ENCODE assay signal across 22 mouse cellular contexts in the genomic region with DNA sequence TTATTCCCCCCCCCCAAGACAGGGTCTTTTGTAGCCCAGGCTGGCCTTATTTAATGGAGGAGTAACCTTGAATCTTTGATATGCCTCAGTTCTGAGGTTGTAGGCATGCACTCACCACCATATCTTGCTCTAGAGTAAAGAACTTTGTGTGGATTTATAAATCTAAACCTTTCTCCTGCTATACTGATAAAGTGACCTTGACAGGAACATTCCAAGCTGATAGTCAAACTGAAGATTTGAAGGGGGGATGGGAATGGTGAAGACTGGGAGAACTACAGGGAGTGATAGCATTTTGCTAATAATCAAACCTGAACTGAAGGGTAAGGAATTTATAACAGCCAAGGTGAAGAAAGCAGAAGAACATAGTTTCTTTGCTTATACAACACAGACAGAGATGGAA. TPM values are rescaled to one million over a fixed set of nuclear protein-coding genes. Genes with fewer than 3 reads are reported as not detected.
A peak's percentile ranks its signal among the peaks of the same experiment; 100 is the strongest.
DNase-seq lines count a peak whose midpoint lies in the region; ATAC-seq and TF ChIP-seq lines count a peak whose summit lies in the region.
"Had no signal": no experiment of that assay in that cellular context is flagged by ENCODE, and none has a peak within 500 bp of the region (broad histone marks: within the 10 kb centered on the region; RNA-seq: fewer than 3 reads in every experiment).

No protein-coding gene starts in this region.

- no peak for DNase-seq in stomach, postnatal 0 days (ENCODE audit: low spot score)
- no peak for DNase-seq in intestine, embryonic 14.5 days (ENCODE audit: low spot score)
- DNase-seq in yolk sac, embryonic 10.5 days (ENCODE audit: low spot score): peak; percentile 32
- DNase-seq in kidney, postnatal 36 days: no peak
- no peak for DNase-seq in gastrocnemius, postnatal 14 days
- DNase-seq in spleen, postnatal 4 days (ENCODE audit: low spot score in 2 of 2): no peak
- DNase-seq: adrenal gland, adult 8-10 months; adrenal gland, postnatal 14 days; adrenal gland, postnatal 36 days; cerebellum, adult 11-12 months; cerebellum, adult 2 months; cerebellum, adult 9-10 months; cerebellum, postnatal 10 days; cerebellum, postnatal 25 days had no signal

- no peak for TF ChIP-seq CTCF in stomach, postnatal 0 days (IDR thresholded peaks at IDR 0.05; ENCODE audit: low read depth)

- intact Hi-C loops in gastrocnemius, postnatal 14 days (cut with DNase I; ENCODE audit: low total_unique reads): no loop called here

- no peaks in the 10 kb centered on the region for H3K27me3 ChIP-seq in stomach, embryonic 14.5 days (ENCODE audit: control insufficient read depth, insufficient read depth, low read length)
- H3K27me3 ChIP-seq in stomach, postnatal 0 days (ENCODE audit: control insufficient read depth, insufficient read depth, low read length): no peaks in the 10 kb centered on the region
- H3K27me3 ChIP-seq in intestine, embryonic 14.5 days (replicated peaks; ENCODE audit: control insufficient read depth, insufficient read depth, low read length): no peaks in the 10 kb centered on the region
- H3K27me3 ChIP-seq in intestine, embryonic 16.5 days (replicated peaks; ENCODE audit: control insufficient read depth, insufficient read depth, low read length): no peaks in the 10 kb centered on the region
- H3K27me3 ChIP-seq: embryonic facial prominence, embryonic 12.5 days; Patski had no signal

- H3K4me1 ChIP-seq in stomach, embryonic 14.5 days (ENCODE audit: control insufficient read depth, insufficient read depth, low read length): 0 out of 2 replicates have a peak, but pooled peaks cover 4% of the 10 kb centered on the region
- no peaks in the 10 kb centered on the region for H3K4me1 ChIP-seq in stomach, postnatal 0 days (replicated peaks; ENCODE audit: control insufficient read depth, insufficient read depth)
- no peaks in the 10 kb centered on the region for H3K4me1 ChIP-seq in intestine, embryonic 14.5 days (replicated peaks; ENCODE audit: control insufficient read depth, insufficient read depth, low read length)
- H3K4me1 ChIP-seq in intestine, embryonic 16.5 days (ENCODE audit: control insufficient read depth, insufficient read depth, low read length): peaks cover 14% of the 10 kb centered on the region; the same call in 1 of the 2 replicates
- H3K4me1 ChIP-seq: embryonic facial prominence, embryonic 10.5 days; embryonic facial prominence, embryonic 12.5 days had no signal

- H3K4me3 ChIP-seq in stomach, embryonic 14.5 days (ENCODE audit: low read depth, low read length): no peak overlapping the region
- no peak overlapping the region for H3K4me3 ChIP-seq in stomach, postnatal 0 days (ENCODE audit: low read depth, low read length)
- no peak overlapping the region for H3K4me3 ChIP-seq in intestine, embryonic 14.5 days (ENCODE audit: low read depth, low read length)
- H3K4me3 ChIP-seq in intestine, embryonic 16.5 days (ENCODE audit: low read length): no peak overlapping the region
- H3K4me3 ChIP-seq: embryonic facial prominence, embryonic 10.5 days; embryonic facial prominence, embryonic 12.5 days had no signal

- H3K36me3 ChIP-seq in stomach, embryonic 14.5 days (ENCODE audit: control insufficient read depth, insufficient read depth, low read length): peaks cover 11% of the 10 kb centered on the region; the same call in 1 of the 2 replicates
- H3K36me3 ChIP-seq in stomach, postnatal 0 days (ENCODE audit: control insufficient read depth, insufficient read depth, low read length): no peaks in the 10 kb centered on the region
- H3K36me3 ChIP-seq in intestine, embryonic 14.5 days (ENCODE audit: control insufficient read depth, insufficient read depth, low read length): peaks cover 34% of the 10 kb centered on the region
- no peaks in the 10 kb centered on the region; the same call in 1 of the 2 replicates for H3K36me3 ChIP-seq in intestine, embryonic 16.5 days (ENCODE audit: control insufficient read depth, insufficient read depth, low read length)

- no peak overlapping the region for H3K27ac ChIP-seq in stomach, embryonic 14.5 days (ENCODE audit: low read length)
- no peak overlapping the region for H3K27ac ChIP-seq in stomach, postnatal 0 days (replicated peaks)
- no peak overlapping the region for H3K27ac ChIP-seq in intestine, embryonic 14.5 days (ENCODE audit: low read depth)
- no peak overlapping the region for H3K27ac ChIP-seq in intestine, embryonic 16.5 days (ENCODE audit: low read length)
- H3K27ac ChIP-seq: embryonic facial prominence, embryonic 10.5 days; embryonic facial prominence, embryonic 12.5 days had no signal

- TF ChIP-seq EP300 in stomach, postnatal 0 days (optimal IDR thresholded peaks at IDR 0.05): no peak

- 0 out of 2 replicates have a peak, but pooled peaks have one; percentile 37 for ATAC-seq in stomach, embryonic 14.5 days (ENCODE audit: insufficient number of reproducible peaks, insufficient read depth, low FRiP score, low read depth)
- ATAC-seq in stomach, postnatal 0 days (ENCODE audit: low FRiP score, low TSS enrichment): no peak
- ATAC-seq in intestine, embryonic 14.5 days (replicated peaks; ENCODE audit: low FRiP score, low TSS enrichment, low read depth): 0 out of 2 replicates have a peak, but pooled peaks have one; percentile 9
- peak; percentile 71 for ATAC-seq in intestine, embryonic 16.5 days
- ATAC-seq: activated CD4-positive, CD25-positive, alpha-beta regulatory T cell, adult 4 months; forebrain, embryonic 14.5 days; forebrain, embryonic 16.5 days; Patski had no signal

- H3K4me2 ChIP-seq in stomach, embryonic 14.5 days (replicated peaks; ENCODE audit: low read depth, low read length): no peak overlapping the region
- no peak overlapping the region for H3K4me2 ChIP-seq in stomach, postnatal 0 days (replicated peaks; ENCODE audit: low read depth)
- no peak overlapping the region for H3K4me2 ChIP-seq in intestine, embryonic 14.5 days (ENCODE audit: low read length)
- H3K4me2 ChIP-seq in intestine, embryonic 16.5 days (ENCODE audit: low read depth, low read length): no peak overlapping the region
- H3K4me2 ChIP-seq: embryonic facial prominence, embryonic 12.5 days had no signal

- H3K9ac ChIP-seq in stomach, embryonic 14.5 days (replicated peaks; ENCODE audit: low read depth, low read length): no peak overlapping the region
- no peak overlapping the region for H3K9ac ChIP-seq in stomach, postnatal 0 days (ENCODE audit: low read length)
- H3K9ac ChIP-seq in intestine, embryonic 14.5 days (ENCODE audit: low read length): no peak overlapping the region
- H3K9ac ChIP-seq in intestine, embryonic 16.5 days (ENCODE audit: low read depth, low read length): no peak overlapping the region
- H3K9ac ChIP-seq: embryonic facial prominence, embryonic 12.5 days had no signal

- H3K9me3 ChIP-seq in stomach, embryonic 14.5 days (ENCODE audit: control insufficient read depth, low read depth, low read length): no peaks in the 10 kb centered on the region
- no peaks in the 10 kb centered on the region for H3K9me3 ChIP-seq in stomach, postnatal 0 days (ENCODE audit: control insufficient read depth, low read length)
- no peaks in the 10 kb centered on the region for H3K9me3 ChIP-seq in intestine, embryonic 14.5 days (ENCODE audit: control insufficient read depth, low read length)
- no peaks in the 10 kb centered on the region for H3K9me3 ChIP-seq in intestine, embryonic 16.5 days (ENCODE audit: control insufficient read depth, low read length)
- H3K9me3 ChIP-seq: embryonic facial prominence, embryonic 10.5 days; embryonic facial prominence, embryonic 12.5 days had no signal

RNA-seq across cellular contexts. Expression of gene Papola, which starts 13.5 kb away (rescaled TPM):
- polyA plus RNA-seq in stomach, embryonic 14.5 days (2014; fragmentation: Nextera tagmentation; extraction: Ambion mirVana): 171 and 173 TPM in 2 replicates
- polyA plus RNA-seq in stomach, postnatal 0 days (2015; fragmentation: Nextera tagmentation; extraction: Ambion mirVana): 104 and 105 TPM in 2 replicates
- polyA plus RNA-seq in intestine, embryonic 14.5 days (2014; fragmentation: Nextera tagmentation; extraction: Ambion mirVana): 169 and 179 TPM in 2 replicates
- polyA plus RNA-seq in intestine, embryonic 16.5 days (2015; fragmentation: Nextera tagmentation; extraction: Ambion mirVana): 154 and 164 TPM in 2 replicates
- 10 to 100 TPM; 64.5 to 70.9 TPM for total RNA-seq in gastrocnemius, postnatal 14 days (2021)
